Mouse (Mus musculus): ENCODE data around the gene Frrs1.
A peak's percentile ranks its signal among the peaks of the same experiment; 100 is the strongest.
"Not testable (repeated sequence)": the region's sequence is repeated elsewhere in the genome, so short reads cannot be mapped to it uniquely, and the experiment has no call there.

The Frrs1 gene

DNA sequence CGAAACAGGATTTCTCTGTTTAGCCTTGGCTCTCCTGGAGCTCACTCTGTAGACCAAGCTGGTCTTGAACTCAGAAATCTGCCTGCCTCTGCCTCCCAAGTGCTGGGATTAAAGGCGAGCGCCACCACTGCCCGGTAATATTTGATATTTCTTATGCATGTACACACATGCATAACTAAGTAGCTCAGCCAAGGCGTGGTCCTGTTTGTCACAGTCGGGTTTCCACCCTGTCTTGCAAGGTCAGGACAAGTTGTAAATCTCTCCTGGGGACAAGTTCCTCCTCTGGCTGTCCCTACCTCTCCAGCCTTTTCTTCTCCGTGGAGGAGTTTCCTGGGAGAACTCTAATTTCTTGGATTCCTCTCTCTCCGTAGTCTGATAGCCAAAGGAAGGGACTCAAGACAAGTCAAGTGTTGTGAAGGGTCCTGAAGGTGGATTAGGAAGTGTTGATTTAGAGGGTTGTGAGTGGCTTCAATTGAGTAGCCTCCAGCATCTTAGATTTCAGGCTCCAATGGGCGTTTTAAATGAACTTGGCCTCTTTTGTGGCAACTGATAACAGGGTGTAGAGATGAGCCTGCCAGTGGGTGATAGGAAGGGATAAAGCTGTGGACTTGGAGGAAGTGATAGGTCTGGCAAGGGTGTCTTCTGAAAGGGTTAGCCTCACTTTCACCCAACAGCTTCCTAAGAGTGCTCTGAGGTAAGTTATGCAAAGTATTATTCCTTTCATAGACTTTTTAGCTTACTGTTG lies at the start of gene Frrs1:
Gene Frrs1, plus strand, starts transcription at position 524 of the 745 bp plus-strand sequence.
- DNase-seq: no peak

DNA sequence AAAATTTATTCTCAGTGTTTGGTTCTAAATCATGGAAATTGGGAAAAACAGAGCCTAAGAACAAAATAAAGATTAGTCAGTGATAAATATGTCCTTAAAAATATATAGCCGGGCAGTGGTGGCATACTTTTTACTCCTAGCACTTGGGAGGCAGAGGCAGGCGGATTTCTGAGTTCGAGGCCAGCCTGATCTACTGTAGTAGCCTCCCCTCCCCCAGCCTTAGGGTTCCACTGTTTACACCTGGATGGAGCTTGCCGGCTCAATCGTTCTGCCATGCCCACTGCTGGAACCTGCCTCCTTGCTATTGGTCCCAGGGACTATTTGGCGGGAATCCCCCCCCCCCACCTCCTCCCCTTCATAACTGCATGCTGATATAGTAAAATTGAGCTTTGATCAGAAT lies 48.9 kb upstream of the Frrs1 start:
- DNase-seq: not testable (repeated sequence)

DNA sequence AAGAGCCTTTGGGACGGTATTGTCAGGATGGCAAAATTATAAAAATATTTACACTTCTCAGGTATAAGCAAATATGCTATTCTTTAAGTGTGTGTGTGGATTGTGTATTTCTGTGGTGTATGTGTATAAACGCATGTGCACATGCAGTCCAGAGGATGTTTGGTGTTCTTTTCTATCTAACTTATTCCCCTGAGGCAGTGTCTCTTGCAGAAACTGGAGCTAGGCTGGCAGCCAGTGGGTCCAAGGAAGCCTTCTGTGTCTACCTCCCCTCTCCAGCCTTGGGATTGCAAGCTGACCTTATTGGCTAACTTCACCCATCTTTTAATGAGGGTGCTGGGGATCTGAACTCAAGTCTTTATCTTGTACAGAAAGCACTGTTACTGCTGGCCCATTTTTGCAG lies 46.3 kb upstream of the Frrs1 start:
- no peak for DNase-seq

DNA sequence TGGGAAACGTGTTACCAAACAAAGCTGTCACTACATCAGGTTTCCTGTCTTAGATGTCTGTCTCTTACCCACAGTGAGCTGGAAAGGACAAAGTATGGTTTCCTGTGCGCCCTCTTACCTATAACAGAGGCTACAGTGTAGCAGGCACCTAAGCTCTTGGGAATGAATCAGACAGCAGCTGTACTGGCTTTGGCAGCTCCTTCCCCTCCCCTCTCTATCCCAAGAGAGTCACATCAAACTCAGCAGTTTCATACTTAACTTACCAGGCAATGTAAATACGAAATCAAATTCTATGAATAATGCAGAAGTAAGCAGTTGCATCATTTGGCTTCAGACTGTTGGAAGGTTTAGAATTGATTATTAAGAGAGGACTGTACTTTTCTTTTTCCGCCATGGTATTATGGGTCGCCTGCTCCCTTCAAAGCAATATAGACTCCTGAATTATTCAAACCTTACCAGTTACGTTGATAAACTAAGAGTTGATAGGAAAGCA lies 43.9 kb upstream of the Frrs1 start:
- DNase-seq: no peak

DNA sequence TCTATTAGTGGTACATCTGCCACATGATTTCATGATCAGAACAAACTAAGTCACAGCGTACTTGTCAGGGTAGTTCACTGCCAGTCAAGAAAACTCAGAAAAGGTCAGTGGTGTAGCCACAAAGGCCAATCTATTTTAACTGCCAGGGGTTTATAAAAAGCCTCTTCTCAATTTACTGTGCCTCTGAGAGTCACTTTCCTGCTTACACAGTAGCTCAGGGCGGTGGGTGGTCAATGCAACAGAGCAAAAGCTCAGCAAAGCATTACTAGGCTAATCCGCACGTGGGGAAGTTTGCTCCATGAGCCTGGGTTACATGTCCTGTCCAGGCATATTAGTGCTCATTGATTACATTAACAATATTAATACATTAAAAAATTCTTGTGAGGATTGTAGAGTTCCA lies 43.3 kb upstream of the Frrs1 start:
- DNase-seq: no peak

DNA sequence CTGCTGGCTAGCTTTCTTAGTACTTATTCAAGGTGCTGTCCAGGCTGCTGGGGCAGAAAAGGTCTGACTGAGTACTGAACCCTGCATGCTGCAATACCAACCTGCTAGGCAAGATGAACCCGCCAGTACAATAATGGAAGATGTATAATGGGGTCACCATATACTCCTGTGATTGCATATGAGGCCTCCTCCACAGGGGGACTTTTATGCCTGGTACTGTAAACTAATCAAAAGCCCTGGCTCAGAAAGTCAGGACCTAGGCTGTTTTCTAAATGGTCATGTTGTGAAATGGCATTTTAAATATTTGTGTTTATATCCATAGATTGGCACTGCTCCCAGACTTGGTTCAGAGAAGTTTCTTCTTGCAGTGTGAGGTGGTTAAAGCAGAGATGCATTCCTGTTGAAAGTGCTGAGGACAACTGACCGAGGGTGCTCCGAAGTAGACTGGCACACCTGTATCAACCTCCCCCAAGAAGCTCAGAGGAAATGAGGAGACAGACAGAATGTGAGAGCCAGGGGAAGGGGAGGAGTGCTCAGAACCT lies 42.5 kb upstream of the Frrs1 start:
- no peak for DNase-seq

DNA sequence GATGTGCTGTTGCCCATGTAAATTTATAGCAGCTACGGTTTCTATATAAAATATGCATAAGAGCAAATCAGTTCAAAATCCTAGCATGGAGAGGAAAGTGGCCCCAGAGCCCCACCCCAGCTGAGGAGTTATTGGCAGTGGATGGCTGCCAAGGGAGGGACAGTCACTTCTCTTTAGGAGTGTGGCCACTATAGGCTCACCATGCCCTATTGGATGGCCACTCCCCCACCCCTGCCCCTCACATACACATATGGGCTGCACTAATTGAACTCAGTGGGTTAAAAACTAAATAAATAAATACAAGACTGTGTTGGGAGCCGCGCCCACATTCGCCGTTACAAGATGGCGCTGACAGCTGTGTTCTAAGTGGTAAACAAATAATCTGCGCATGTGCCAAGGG lies 42.0 kb upstream of the Frrs1 start:
- DNase-seq: no peak

DNA sequence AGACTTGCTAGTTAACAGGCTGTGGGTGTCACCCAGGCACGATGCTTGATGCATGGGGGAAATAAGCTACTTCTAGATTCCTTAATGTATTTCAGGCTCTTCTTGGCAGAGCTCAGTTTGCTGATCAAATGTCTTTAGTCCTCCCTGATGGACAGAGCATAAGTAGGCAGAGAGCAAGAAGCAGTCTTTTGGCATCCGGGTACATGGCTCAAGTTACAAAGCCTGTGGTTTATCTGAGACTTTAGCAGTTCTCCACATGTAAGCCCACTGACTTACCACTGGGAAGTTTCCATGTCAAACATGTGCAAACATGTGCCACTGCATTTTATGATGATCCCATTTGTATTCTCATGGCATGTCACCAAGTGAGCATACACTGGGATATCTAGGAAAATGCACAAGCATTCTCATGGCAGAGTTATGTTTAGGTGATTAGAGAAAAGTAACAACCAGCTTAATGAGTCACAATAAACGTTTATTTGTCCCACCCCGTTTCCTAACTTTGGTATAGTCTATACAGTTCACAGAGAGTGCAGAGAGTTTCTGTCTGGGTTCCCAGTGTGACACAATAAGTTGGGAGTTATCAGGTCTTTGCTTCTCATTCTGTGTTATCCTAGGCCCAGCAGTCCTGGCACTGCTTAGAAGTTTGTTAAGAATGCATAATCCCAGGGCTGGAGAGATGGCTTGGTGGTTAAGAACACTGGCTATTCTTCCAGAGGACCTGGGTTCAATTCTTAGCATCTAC lies 32.6 kb upstream of the Frrs1 start:
- DNase-seq: no peak

DNA sequence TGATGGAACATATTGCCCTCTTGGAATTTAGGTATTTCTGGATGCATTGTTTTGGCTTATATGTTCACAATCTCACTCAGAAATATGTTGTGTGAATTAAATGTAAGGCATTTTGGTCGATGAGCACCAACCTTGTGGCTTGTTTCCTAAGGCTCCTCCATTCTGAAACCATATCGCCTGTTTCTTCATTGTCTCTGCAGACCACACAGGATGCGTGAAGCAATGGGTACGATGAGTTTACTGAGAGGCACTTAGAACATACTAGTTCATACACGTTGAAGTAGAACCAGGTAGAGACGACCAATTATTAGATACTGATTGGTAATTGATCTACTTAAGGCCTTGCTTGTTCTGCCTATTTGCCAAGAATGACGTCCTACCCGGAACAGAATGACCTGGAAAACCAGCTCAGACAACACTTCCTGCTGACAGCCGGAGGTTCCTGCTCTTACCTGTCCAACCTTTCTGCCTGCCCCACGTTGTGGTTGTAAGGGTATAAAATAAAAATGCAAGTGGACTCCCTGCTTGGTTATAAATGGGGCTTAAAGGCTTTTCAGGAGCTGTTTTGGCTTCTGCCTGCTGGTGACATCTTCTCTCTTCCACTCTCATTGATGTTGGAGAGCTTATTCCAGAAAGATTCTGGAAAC lies 29.9 kb upstream of the Frrs1 start:
- no peak for DNase-seq

DNA sequence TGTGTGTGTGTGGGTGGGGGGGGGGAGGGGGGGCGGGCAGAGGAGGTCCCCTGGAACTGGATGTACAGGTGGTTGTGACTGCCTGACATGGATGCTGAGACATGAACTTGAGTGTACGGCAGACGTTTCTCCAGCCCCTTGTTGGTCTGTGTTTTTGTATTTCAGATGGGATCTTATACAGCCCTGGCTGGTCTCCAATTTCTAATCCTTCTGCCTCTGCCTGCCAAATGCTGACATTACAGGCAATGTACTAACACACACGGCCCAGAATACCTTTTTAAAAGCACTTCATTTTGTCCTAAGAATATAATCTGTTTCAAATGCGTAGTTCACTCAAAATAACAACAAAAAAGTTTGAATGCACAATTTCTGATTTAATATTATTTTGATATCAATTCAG lies 27.9 kb upstream of the Frrs1 start:
- no peak for DNase-seq

DNA sequence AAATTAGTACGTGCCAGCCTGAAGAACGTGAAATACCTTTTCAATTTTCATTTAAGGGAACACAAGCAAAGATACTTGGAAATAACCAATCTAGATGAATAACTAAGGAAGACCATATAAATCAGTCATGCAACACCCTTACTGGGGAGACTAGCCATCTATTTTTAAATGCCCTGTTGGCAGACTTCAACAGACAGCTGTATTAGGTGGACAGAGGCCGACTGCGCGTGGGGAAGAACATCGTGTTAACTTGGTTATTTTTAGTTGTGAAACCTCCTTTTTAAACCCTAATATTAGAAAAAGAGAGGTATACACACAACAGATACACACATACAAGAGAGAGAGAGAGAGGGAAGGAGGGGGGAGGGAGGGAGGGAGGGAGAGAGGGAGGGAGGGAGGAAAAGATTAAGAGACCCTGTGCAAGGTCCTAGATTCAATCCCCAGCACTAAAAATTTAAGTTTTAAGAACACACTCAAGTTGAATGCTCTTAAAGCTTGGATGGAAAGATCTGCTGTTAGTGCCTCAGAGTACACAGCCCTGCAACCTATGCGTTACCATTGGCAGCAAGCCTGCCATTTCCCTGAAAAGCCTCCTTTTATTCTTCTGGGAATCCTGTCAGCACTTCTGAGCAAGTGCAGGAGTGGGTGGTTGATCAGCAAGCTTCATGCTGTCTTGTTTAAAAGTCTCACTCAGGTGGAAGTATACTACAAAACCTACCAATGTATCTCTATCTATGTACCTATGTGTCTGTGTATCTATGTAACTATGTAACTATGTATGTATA lies 26.5 kb upstream of the Frrs1 start:
- no peak for DNase-seq

DNA sequence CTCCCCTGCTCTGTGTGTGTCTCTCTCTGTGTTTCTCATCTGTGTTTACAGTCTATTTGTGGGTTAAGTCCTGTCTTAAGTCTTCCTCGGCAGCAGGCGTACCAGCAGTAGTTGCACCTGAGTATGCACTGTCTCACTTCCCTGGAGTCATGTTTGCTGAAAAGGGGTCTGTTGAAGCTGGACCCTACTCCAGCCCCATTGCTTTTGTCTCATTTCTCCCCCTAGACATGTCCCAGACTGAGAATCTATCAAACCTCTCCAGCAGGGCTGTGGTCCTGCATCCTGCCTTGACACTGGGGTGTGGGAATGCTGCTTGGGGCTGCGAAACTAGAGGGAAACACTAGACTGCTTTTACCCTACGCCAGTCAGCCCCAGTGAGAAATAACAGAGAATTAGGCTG lies 25.8 kb upstream of the Frrs1 start:
- no peak for DNase-seq

DNA sequence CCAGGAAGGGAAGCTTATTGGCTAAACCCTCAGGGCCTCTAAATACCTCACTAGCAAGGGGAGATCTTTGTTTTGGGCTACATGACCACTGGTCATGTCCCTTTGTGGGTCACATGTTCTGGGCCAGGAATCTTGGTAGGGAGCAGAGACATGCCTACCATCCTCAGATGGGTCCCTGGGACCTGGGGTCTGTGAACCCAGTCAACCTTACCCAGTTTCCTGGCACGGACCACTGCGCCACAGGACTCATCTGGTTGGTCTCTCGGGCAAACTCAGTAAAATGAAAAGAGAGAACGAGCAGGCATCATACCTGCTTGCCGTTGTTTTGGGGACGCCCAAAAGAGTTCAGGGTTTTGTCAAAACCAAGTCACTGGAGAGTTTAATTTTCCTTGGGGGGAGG lies 25.0 kb upstream of the Frrs1 start:
- no peak for DNase-seq

DNA sequence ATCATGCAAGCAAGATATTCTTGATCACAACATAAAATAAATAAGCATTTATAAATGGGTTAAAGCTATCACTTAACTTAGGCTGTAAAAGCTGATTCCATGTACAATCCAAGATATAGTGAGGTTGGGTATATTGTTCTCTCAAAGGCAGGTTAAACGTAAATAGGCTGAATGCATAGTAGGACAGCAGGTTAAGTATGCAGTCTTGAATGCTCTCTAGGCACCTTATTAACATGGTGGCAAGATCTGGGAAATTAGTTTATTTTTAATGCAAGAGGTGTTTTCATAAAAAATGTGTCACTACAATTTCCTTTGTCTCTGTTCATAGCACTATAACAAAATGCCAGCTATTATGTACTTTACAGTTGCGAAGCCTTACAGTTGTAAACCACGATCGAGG lies 23.9 kb upstream of the Frrs1 start:
- no peak for DNase-seq

DNA sequence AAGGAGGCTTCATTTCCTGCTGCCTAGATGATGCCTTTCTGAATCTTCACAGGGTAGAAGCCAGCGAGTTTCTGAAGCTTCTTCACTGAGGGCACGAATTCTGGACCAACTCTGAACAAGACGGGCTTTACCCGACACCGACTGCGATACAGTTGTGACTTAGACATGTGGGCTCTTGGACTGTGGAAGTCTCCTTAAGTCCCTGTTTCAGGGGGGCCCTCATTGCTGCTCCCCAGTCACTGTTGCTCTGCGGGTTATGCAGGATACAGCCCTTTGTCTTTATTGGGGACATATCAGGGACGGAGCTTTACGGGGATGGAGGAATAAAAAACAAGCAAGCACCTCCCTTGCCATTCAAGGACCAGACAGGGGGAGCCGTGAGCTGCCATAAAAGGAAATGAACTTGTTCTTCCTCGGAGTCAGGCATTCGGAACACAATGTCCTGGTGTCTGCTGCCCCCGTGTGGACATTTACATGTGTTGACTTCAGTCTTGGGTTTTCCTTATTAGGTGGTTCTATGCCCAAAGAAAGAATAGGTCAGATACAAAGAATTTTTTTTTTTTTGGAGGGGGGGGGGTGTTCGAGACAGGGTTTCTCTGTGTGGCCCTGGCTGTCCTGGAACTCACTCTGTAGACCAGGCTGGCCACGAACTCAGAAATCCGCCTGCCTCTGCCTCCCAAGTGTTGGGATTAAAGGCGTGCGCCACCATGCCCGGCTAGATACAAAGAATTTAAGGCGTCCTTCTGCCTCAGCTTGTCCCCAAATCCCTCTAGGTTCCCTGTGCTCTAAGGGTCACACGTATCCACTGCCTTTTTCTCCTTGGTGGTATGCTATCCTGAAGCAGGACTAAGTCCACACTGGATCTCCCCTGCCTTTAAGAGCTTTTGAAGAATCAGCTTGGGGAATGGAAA lies 23.2 kb upstream of the Frrs1 start:
- peak; percentile 84 to 89 for DNase-seq

DNA sequence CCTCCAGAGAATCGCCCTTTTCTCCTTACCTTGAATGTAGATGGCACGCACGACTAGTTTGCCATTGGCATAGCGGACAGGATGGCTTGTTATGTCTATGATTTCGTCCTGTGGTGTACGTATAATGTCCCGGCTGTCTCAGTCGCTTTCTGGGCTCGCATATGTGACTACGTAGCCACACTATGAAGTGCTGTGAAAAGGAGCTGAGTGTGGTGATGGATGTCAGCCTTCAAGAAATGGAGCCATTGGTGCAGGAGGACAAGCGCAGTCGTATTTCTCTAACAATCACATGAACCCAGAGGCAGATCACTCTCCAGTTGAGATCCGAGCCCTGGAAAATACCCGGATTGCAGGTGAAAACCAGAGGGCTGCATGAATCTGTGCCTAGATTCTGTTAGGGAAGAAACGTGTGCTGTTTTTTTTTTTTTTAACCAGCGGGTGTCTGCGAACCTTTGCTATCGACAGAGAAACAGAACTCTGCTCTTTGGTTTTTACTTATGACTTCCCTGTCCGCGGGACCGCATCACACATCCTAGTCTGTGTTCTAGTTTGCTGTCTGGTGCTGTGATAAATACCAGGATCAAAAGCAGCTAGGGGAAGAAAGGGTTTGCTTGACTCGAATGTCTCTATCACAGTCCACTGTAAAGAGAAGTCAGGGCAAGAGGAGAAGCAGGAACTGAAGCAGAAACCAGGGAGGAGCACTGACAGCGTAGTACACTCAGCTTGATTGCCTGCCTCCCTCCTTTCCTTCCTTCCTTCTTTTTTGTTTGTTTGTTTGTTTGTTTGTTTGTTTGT lies 22.4 kb upstream of the Frrs1 start:
- DNase-seq: no peak

DNA sequence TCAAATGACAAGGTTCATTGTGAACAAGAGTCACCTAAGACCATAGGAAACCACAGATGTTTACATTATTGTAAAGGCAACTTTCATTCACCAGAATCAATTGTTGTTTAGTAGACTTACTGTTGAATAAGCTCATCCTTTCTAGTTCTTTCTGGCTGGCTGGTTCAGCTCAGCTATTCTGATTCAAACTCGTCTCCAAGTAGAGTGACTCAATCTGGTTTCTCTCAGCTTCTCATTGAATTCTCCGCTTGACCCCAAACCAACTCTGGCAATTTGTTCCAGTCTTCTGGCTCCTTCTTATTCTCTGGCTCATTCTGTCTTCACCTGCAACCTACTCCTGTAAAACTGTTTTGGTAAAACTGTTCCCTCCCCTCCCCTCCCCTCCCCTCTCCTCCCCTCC lies 18.0 kb upstream of the Frrs1 start:
- no peak for DNase-seq

DNA sequence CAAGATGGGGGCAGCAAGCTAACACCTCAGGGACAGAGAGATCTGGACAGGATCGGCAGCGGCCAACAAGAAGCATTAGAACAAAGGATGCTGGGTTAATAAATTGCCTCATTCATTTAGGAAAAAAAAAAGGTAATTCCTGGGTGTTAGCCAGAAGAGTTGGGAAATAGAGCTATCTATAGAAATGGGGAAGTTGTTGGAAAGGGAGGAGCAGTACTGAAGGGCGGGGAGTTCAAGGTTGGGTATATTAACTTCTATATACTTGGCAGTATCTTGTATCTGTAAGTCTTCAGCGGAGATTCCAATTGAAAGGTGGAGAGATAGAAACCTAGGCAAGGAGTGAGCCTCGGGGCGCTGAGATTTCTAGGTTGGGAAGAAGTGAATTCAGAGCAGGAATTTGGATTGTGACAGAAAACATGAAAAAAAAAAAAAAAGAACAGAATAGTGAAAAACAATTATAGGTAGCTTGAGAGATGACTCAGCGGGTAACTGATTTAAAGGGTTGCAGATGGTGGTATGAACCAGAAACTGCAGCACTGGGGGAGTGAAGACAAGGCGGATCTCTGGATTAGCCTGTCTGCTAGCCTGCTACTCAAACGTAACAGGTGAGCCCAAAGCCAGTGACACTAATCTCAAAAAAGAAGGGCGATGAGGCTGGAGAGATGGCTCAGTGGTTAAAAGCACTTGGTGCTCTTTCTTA lies 14.2 kb upstream of the Frrs1 start:
- no peak for DNase-seq

DNA sequence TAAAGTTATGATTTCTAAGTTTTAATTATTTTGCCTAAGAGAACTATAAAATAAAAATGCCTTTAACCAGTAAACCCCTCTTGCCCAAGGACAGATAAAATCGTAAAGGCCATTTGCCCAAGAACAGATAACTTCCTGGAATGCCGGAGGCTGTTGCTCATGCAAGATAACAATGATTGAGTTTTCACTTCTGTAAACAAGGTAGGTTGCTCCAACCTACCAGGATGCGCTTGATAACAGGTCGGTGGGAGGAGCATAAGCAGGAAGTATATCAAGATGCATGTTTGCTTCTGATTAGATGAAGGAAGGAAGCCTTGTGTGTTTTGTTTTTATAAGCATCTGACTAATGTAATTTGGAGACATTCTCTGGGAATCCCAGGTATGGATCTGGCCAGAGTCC lies 13.2 kb upstream of the Frrs1 start:
- no peak for DNase-seq

DNA sequence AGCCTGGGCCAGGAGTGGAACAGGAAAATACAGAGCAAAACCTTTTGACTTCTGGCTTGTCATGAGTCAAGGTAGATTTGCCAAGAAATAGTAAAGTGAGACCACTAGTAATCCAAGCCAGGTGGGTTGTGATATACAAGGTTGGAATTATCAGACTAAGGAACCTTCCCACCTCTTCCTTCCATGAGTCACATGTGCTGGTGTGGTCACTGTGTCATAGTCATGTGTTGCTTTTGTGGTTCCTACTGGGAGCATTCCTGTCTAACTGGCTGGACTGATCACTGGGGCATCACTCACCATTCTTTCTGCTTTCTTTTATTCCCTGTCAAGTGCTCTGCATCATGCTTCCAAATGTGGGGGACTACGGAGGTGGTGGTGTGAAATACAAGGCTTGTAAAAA lies 11.2 kb upstream of the Frrs1 start:
- no peak for DNase-seq

All from cerebellum, postnatal 36 days (tissue).